Mouse (Mus musculus): ENCODE results near the gene Taar2. TPM values are rescaled to one million over a fixed set of nuclear protein-coding genes. Genes with fewer than 3 reads are reported as not detected.

Gene Taar2
- polyA plus RNA-seq (2012; fragmentation: generic; extraction: Trizol) = not detected

GRCm38 (mm10) chr10:23938312-23938711, at the start of gene Taar2:
Taar2 (plus strand) TSS chr10:23938572.
- H3ac ChIP-seq (ENCODE audit: control insufficient read depth, insufficient read length) = no peak within 1 kb of the TSS

GRCm38 (mm10) chr10:23892987-23893386, 45.4 kb upstream of the Taar2 start:
- Histone ChIP-seq H3K4me3 (no peak overlapping the region), H3ac (ENCODE audit: control insufficient read depth, insufficient read length) (no peak overlapping the region), H3K27me3 (ENCODE audit: control insufficient read depth, insufficient read depth, insufficient read length) (no peaks in the 10 kb centered on the region), H3K36me3 (ENCODE audit: control insufficient read depth, insufficient read depth) (no peaks in the 10 kb centered on the region), H3K4me2 (ENCODE audit: low read depth) (no peak overlapping the region), H3K79me2 (ENCODE audit: control insufficient read depth, insufficient read depth) (no peaks in the 10 kb centered on the region)
- TF ChIP-seq TCF3 (IDR thresholded peaks at IDR 0.05; ENCODE audit: insufficient read length, low read depth) = no peak
- TF ChIP-seq E2F4 (IDR thresholded peaks at IDR 0.05; ENCODE audit: insufficient read depth) = no peak
- TF ChIP-seq POLR2A (IDR thresholded peaks at IDR 0.05; ENCODE audit: insufficient read length, low read depth) = no peak

More at GRCm38 (mm10) chr10:23938312-23938711, at the start of gene Taar2:
- Histone ChIP-seq H3K36me3 (ENCODE audit: control insufficient read depth, insufficient read depth) (no peaks in the 10 kb centered on the region), H3K27me3 (ENCODE audit: control insufficient read depth, insufficient read depth, insufficient read length) (peaks cover 4% of the 10 kb centered on the region), H3K79me2 (ENCODE audit: control insufficient read depth, insufficient read depth) (no peaks in the 10 kb centered on the region), H3K4me2 (ENCODE audit: low read depth) (no peak within 1 kb of the TSS), H3K4me3 (no peak within 1 kb of the TSS)
- TF ChIP-seq USF1 (IDR thresholded peaks at IDR 0.05; ENCODE audit: low read depth) = no peak
- TF ChIP-seq CEBPB (IDR thresholded peaks at IDR 0.05; ENCODE audit: insufficient read depth, poor library complexity, severe bottlenecking) = no peak
- no peak for TF ChIP-seq MYOD1 (IDR thresholded peaks at IDR 0.05; ENCODE audit: control insufficient read depth in 1 of 3, insufficient read length in 2 of 3, low read depth in 2 of 3)
- no peak for TF ChIP-seq MYOG (IDR thresholded peaks at IDR 0.05; ENCODE audit: control insufficient read depth in 1 of 3, insufficient read depth in 1 of 3, insufficient read length in 2 of 3, low read depth in 2 of 3)
- TF ChIP-seq E2F4 (IDR thresholded peaks at IDR 0.05; ENCODE audit: insufficient read depth) = no peak
- no peak for TF ChIP-seq SRF (IDR thresholded peaks at IDR 0.05; ENCODE audit: control insufficient read depth, insufficient read length, low read depth)

GRCm38 (mm10) chr10:23894601-23895349, 43.6 kb upstream of the Taar2 start, which contains the start of gene Vnn1:
Vnn1 (plus strand) TSS chr10:23894688.
- no peak within 1 kb of the TSS for H3ac ChIP-seq (ENCODE audit: control insufficient read depth, insufficient read length)
- H3K4me2 ChIP-seq (ENCODE audit: low read depth) = peak within 1 kb of the TSS; percentile 70
- no peak within 1 kb of the TSS for H3K4me3 ChIP-seq
- no peaks in the 10 kb centered on the region for H3K79me2 ChIP-seq (ENCODE audit: control insufficient read depth, insufficient read depth)
- H3K27me3 ChIP-seq (ENCODE audit: control insufficient read depth, insufficient read depth, insufficient read length) = no peaks in the 10 kb centered on the region
- no peak for TF ChIP-seq POLR2AphosphoS2 (IDR thresholded peaks at IDR 0.05; ENCODE audit: insufficient read length, low read depth)
- TF ChIP-seq POLR2A (IDR thresholded peaks at IDR 0.05; ENCODE audit: insufficient read length, low read depth) = no peak
- no peak for TF ChIP-seq MAX (IDR thresholded peaks at IDR 0.05; ENCODE audit: low read depth)
- TF ChIP-seq MYOG (IDR thresholded peaks at IDR 0.05; ENCODE audit: control insufficient read depth in 1 of 3, insufficient read depth in 1 of 3, insufficient read length in 2 of 3, low read depth in 2 of 3) = no peak
- no peak for TF ChIP-seq CEBPB (IDR thresholded peaks at IDR 0.05; ENCODE audit: insufficient read depth, poor library complexity, severe bottlenecking)
- peak; percentile 40 for TF ChIP-seq USF1 (IDR thresholded peaks at IDR 0.05; ENCODE audit: low read depth)
- TF ChIP-seq MYOD1 (IDR thresholded peaks at IDR 0.05; ENCODE audit: control insufficient read depth in 1 of 3, insufficient read length in 2 of 3, low read depth in 2 of 3) = no peak
- TF ChIP-seq SRF (IDR thresholded peaks at IDR 0.05; ENCODE audit: control insufficient read depth, insufficient read length, low read depth) = no peak
- no peaks in the 10 kb centered on the region for H3K36me3 ChIP-seq (ENCODE audit: control insufficient read depth, insufficient read depth)

GRCm38 (mm10) chr10:23895376-23895775, 43.0 kb upstream of the Taar2 start:
- Histone ChIP-seq H3K4me2 (ENCODE audit: low read depth) (peak overlapping the region; percentile 70), H3K79me2 (ENCODE audit: control insufficient read depth, insufficient read depth) (no peaks in the 10 kb centered on the region), H3K4me3 (no peak overlapping the region), H3K27me3 (ENCODE audit: control insufficient read depth, insufficient read depth, insufficient read length) (no peaks in the 10 kb centered on the region), H3K36me3 (ENCODE audit: control insufficient read depth, insufficient read depth) (no peaks in the 10 kb centered on the region), H3ac (ENCODE audit: control insufficient read depth, insufficient read length) (no peak overlapping the region)
- TF ChIP-seq MYOG (IDR thresholded peaks at IDR 0.05; ENCODE audit: control insufficient read depth in 1 of 3, insufficient read depth in 1 of 3, insufficient read length in 2 of 3, low read depth in 2 of 3) (no peak), TCF3 (IDR thresholded peaks at IDR 0.05; ENCODE audit: insufficient read length, low read depth) (no peak), SRF (IDR thresholded peaks at IDR 0.05; ENCODE audit: control insufficient read depth, insufficient read length, low read depth) (no peak), POLR2A (IDR thresholded peaks at IDR 0.05; ENCODE audit: insufficient read length, low read depth) (no peak), MAX (IDR thresholded peaks at IDR 0.05; ENCODE audit: low read depth) (no peak), POLR2AphosphoS2 (IDR thresholded peaks at IDR 0.05; ENCODE audit: insufficient read length, low read depth) (no peak), E2F4 (IDR thresholded peaks at IDR 0.05; ENCODE audit: insufficient read depth) (no peak), TCF12 (IDR thresholded peaks at IDR 0.05; ENCODE audit: insufficient read depth, poor library complexity, severe bottlenecking) (no peak), MYOD1 (IDR thresholded peaks at IDR 0.05; ENCODE audit: control insufficient read depth in 1 of 3, insufficient read length in 2 of 3, low read depth in 2 of 3) (no peak), CEBPB (IDR thresholded peaks at IDR 0.05; ENCODE audit: insufficient read depth, poor library complexity, severe bottlenecking) (no peak), REST (IDR thresholded peaks at IDR 0.05; ENCODE audit: insufficient read depth, insufficient read length) (no peak), USF1 (IDR thresholded peaks at IDR 0.05; ENCODE audit: low read depth) (no peak)

GRCm38 (mm10) chr10:23901119-23901518, 37.3 kb upstream of the Taar2 start:
- H3K4me3 ChIP-seq = no peak overlapping the region
- no peak for TF ChIP-seq E2F4 (IDR thresholded peaks at IDR 0.05; ENCODE audit: insufficient read depth)
- TF ChIP-seq TCF3 (IDR thresholded peaks at IDR 0.05; ENCODE audit: insufficient read length, low read depth) = no peak
- no peak for TF ChIP-seq REST (IDR thresholded peaks at IDR 0.05; ENCODE audit: insufficient read depth, insufficient read length)
- H3K79me2 ChIP-seq (ENCODE audit: control insufficient read depth, insufficient read depth) = no peaks in the 10 kb centered on the region
- H3ac ChIP-seq (ENCODE audit: control insufficient read depth, insufficient read length) = no peak overlapping the region
- peaks cover 7% of the 10 kb centered on the region for H3K27me3 ChIP-seq (ENCODE audit: control insufficient read depth, insufficient read depth, insufficient read length)
- H3K4me2 ChIP-seq (ENCODE audit: low read depth) = no peak overlapping the region
- no peaks in the 10 kb centered on the region for H3K36me3 ChIP-seq (ENCODE audit: control insufficient read depth, insufficient read depth)
